Mouse (Mus musculus) forebrain, embryonic 14.5 days (tissue): ENCODE results near the gene Slc19a2. TPM values are rescaled to one million over a fixed set of nuclear protein-coding genes. Genes with fewer than 3 reads are reported as not detected.

Experiments used
- ATAC-seq: fragments of 200-750 bp; cut with Nextera tagmentation; 2 replicates; pipeline ENCODE4 v1.8.0; 2017; ENCODE audit warnings: mild to moderate bottlenecking, moderate library complexity
- DNase-seq: peaks from one replicate; pipeline ENCODE4 v3.0.0-alpha.2; 2015; ENCODE audit warnings: low spot score
- H3K27ac ChIP-seq: fragments of 300-500 bp; sonication (generic); 2 replicates; pipeline ENCODE4 v1.5.1; 2014; ENCODE audit warnings: low read depth, mild to moderate bottlenecking, control low read depth, low read length, moderate library complexity
- H3K27me3 ChIP-seq: fragments of 300-500 bp; sonication (generic); replicated peaks from 2 replicates; pipeline ENCODE4 v1.6.1; 2014; ENCODE audit warnings: low read length, control low read depth, mixed read lengths; ENCODE audit not compliant: control insufficient read depth, insufficient read depth
- H3K36me3 ChIP-seq: fragments of 300-500 bp; sonication (generic); 2 replicates; pipeline ENCODE4 v1.6.1; 2014; ENCODE audit warnings: low read length, control low read depth; ENCODE audit not compliant: control insufficient read depth, insufficient read depth
- H3K4me1 ChIP-seq: fragments of 300-500 bp; sonication (generic); 2 replicates; pipeline ENCODE4 v1.6.1; 2014; ENCODE audit warnings: antibody characterized with exemption, low read length, control low read depth; ENCODE audit not compliant: control insufficient read depth, insufficient read depth
- H3K4me2 ChIP-seq: fragments of 300-500 bp; sonication (generic); 2 replicates; pipeline ENCODE4 v1.6.1; 2014; ENCODE audit warnings: mild to moderate bottlenecking, control low read depth, low read length
- H3K4me3 ChIP-seq: fragments of 300-500 bp; sonication (generic); 2 replicates; pipeline ENCODE4 v1.5.1; 2014; ENCODE audit warnings: low read depth, low read length, control low read depth
- H3K9ac ChIP-seq: fragments of 300-500 bp; sonication (generic); 2 replicates; pipeline ENCODE4 v1.6.1; 2014; ENCODE audit warnings: mild to moderate bottlenecking, low read length, control low read depth, moderate library complexity
- H3K9me3 ChIP-seq: fragments of 300-500 bp; sonication (generic); replicated peaks from 2 replicates; pipeline ENCODE4 v1.6.1; 2016; ENCODE audit warnings: low read length, control low read depth, mixed read lengths; ENCODE audit not compliant: control insufficient read depth
- WGBS: fragments of 180-500 bp; shearing (Covaris S2); extraction: QIAGEN DNeasy Blood & Tissue Kit; methylation state at CpG from one replicate; pipeline ENCODE4 v1.1.7; 2014; 5-methylcytosine and 5-hydroxymethylcytosine counted together
- polyA plus RNA-seq: library from polyadenylated mRNA; unstranded; fragments of >200 nt; fragmentation: Nextera tagmentation; extraction: Ambion mirVana; gene quantifications from 2 replicates; pipeline ENCODE4 v1.2.1, GENCODE M21; 2014

Gene Slc19a2
- polyA plus RNA-seq, 1 experiment from 2014 or later, result 6.7 TPM

DNA sequence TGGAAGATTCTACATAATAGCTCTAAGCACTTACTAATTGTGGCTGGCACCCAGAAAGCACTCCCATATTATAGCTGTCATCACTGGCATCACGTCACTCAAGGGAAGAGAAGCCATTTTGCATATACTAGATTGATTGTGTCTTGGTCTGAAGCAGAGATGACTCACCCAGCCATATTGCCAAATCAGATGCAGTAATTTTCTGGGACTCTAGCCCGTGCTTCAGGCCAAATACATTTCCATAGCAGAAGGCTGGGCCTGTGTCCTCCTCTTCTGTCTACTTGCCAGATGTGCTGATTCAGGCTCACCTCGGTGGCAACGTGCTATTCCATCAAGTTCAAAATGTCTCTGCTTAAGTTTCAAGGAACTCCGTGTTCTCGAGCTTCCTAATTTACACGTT, 12.7 kb downstream of the Slc19a2 start:
- H3K9ac ChIP-seq, result no peak overlapping the region
- ATAC-seq, result no peak
- no peak overlapping the region for H3K27ac ChIP-seq
- no peaks in the 10 kb centered on the region for H3K4me1 ChIP-seq
- H3K36me3 ChIP-seq, result peaks cover 16% of the 10 kb centered on the region; the same call in 1 of the 2 replicates
- no peak overlapping the region for H3K4me3 ChIP-seq
- DNase-seq, result peak; percentile 4
- WGBS, result 88% methylated on average over 7 of the region's 7 CpGs
- H3K27me3 ChIP-seq, result no peaks in the 10 kb centered on the region
- H3K4me2 ChIP-seq, result no peak overlapping the region
- no peaks in the 10 kb centered on the region for H3K9me3 ChIP-seq

- ATAC-seq (no peak), DNase-seq (no peak)
- Histone ChIP-seq H3K4me1 (no peaks in the 10 kb centered on the region), H3K9ac (no peak overlapping the region), H3K9me3 (no peaks in the 10 kb centered on the region), H3K4me3 (no peak overlapping the region), H3K27me3 (no peaks in the 10 kb centered on the region), H3K27ac (no peak overlapping the region), H3K4me2 (no peak overlapping the region), H3K36me3 (no peaks in the 10 kb centered on the region)
- WGBS, result 88% methylated on average over 7 of the region's 7 CpGs
Observed at GRCm38 (mm10) chr1:164270941-164271340, 22.1 kb downstream of the Slc19a2 start.

DNA sequence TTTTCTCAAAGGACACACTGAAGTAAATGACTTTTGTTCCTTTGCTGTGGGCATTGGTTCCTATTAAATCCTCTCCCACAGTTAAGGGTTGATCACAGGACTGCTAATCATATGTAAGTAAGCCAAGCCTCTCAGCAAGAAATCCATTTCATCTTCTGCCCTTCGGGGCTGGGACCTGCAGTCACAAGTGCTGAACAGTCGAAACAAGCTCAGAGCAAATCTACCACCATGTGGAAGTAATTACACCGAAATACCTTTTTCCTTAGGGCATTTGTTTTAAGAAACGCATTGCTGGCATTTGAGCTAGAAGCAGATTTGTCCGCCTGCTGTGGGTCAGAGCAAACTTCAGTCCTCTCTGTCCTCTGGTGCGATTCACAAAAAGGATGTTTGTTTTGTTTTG, 24.8 kb downstream of the Slc19a2 start:
- WGBS, result 89% methylated on average over 6 of the region's 6 CpGs

GRCm38 (mm10) chr1:164275455-164275954, 26.7 kb downstream of the Slc19a2 start, which contains the start of gene Ccdc181:
TSS of gene Ccdc181 (plus strand) at chr1:164275585.
- Histone ChIP-seq H3K4me2 (peak within 1 kb of the TSS; percentile 74), H3K9ac (peak within 1 kb of the TSS; percentile 77), H3K4me3 (peak within 1 kb of the TSS; percentile 65), H3K4me1 (no peaks in the 10 kb centered on the region), H3K27me3 (no peaks in the 10 kb centered on the region), H3K27ac (peak within 1 kb of the TSS; percentile 78), H3K9me3 (no peaks in the 10 kb centered on the region), H3K36me3 (0 out of 2 replicates have a peak, but pooled peaks cover 3% of the 10 kb centered on the region)
- WGBS, result under 1% methylated on average over 31 of the region's 31 CpGs
- ATAC-seq (peak; percentile 100), DNase-seq (peak; percentile 97)

More for the DNA sequence above, 24.8 kb downstream of the Slc19a2 start:
- no peaks in the 10 kb centered on the region for H3K27me3 ChIP-seq
- ATAC-seq, result no peak
- no peak overlapping the region for H3K4me3 ChIP-seq
- no peaks in the 10 kb centered on the region for H3K9me3 ChIP-seq
- no peak overlapping the region for H3K27ac ChIP-seq
- H3K36me3 ChIP-seq, result no peaks in the 10 kb centered on the region
- no peak overlapping the region for H3K9ac ChIP-seq
- H3K4me2 ChIP-seq, result no peak overlapping the region
- no peaks in the 10 kb centered on the region for H3K4me1 ChIP-seq
- no peak for DNase-seq

GRCm38 (mm10) chr1:164276552-164276951, 27.7 kb downstream of the Slc19a2 start:
- Histone ChIP-seq H3K9me3 (no peaks in the 10 kb centered on the region), H3K4me2 (no peak overlapping the region), H3K4me3 (no peak overlapping the region), H3K4me1 (no peaks in the 10 kb centered on the region), H3K9ac (no peak overlapping the region), H3K36me3 (0 out of 2 replicates have a peak, but pooled peaks cover 6% of the 10 kb centered on the region), H3K27ac (no peak overlapping the region), H3K27me3 (no peaks in the 10 kb centered on the region)
- ATAC-seq (no peak), DNase-seq (no peak)
- WGBS, result 89% methylated on average over 3 of the region's 3 CpGs

DNA sequence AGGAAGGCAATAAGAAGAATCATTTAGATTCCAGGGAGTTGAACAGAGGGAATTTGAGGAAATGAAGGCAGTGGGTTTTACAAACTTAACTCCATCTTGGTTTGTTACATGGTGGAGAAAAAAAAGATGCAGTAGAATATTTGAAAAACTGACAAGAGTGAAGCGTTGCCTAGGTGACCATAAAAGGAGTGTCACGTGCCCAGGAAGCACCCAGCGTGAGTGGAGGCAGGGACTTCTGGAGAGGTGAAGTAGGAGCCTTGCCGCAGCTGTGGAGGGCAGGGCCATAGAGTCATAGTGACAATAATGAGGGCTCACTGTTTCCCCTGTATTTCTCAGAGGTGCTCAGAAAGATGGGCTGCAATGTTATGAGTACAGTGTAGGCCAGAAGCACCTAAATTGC, 30.5 kb downstream of the Slc19a2 start:
- Histone ChIP-seq H3K27ac (no peak overlapping the region), H3K4me2 (no peak overlapping the region), H3K4me1 (no peaks in the 10 kb centered on the region), H3K27me3 (no peaks in the 10 kb centered on the region), H3K4me3 (no peak overlapping the region), H3K9me3 (no peaks in the 10 kb centered on the region), H3K9ac (no peak overlapping the region), H3K36me3 (peaks cover 13% of the 10 kb centered on the region; the same call in 1 of the 2 replicates)
- no peak for DNase-seq
- WGBS, result 77% methylated on average over 4 of the region's 4 CpGs
- no peak for ATAC-seq

DNA sequence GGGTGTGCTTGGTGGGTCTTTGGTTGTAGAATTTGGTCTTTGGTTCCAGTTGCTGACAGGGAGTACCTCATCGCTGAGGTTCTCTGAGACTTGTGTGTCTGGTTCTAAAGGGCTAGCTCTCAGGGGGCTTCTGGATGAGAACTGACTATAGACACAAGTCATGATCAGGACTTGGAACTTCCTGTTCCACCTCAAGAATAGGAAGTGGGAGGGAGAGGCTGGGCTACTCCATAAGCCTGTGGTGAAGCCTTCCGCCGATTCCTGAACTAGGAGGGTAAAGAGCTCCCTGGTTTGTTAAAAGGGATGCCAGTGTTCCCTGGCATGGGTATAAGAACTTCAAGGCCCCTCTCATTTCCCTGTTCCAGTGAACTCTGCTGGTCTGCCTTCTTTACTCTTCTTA, 35.2 kb downstream of the Slc19a2 start:
- 88% methylated on average over 3 of the region's 3 CpGs for WGBS
- no peak overlapping the region for H3K27ac ChIP-seq
- H3K4me1 ChIP-seq, result no peaks in the 10 kb centered on the region
- no peak overlapping the region for H3K4me3 ChIP-seq
- DNase-seq (no peak), ATAC-seq (no peak)
- no peak overlapping the region for H3K9ac ChIP-seq
- H3K36me3 ChIP-seq, result peaks cover 13% of the 10 kb centered on the region; the same call in 1 of the 2 replicates
- H3K4me2 ChIP-seq, result no peak overlapping the region
- H3K27me3 ChIP-seq, result no peaks in the 10 kb centered on the region
- H3K9me3 ChIP-seq, result no peaks in the 10 kb centered on the region

DNA sequence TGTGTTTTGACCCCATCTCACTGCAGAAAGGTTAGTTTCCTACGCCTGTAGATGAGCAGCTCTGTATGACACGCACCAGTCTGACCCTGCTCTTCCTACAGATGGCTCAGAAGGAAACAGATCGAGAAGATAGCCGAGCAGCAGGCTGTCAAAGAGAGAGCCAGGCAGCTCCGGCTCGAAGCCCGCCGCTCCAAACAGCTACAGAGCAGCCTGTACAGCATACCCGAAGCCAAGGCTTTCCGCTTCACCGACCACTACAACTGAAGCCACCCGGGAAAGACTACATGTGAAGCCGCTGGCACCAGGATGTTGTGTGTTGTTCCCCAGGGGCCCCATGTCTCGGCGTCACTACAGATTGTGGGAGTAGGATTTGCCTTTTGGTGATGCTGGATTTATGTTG, 38.6 kb downstream of the Slc19a2 start:
- Histone ChIP-seq H3K9me3 (no peaks in the 10 kb centered on the region), H3K36me3 (peaks cover 28% of the 10 kb centered on the region), H3K27ac (no peak overlapping the region), H3K9ac (no peak overlapping the region), H3K4me1 (no peaks in the 10 kb centered on the region), H3K27me3 (no peaks in the 10 kb centered on the region), H3K4me3 (no peak overlapping the region), H3K4me2 (no peak overlapping the region)
- ATAC-seq (no peak; the same call in 1 of the 2 replicates), DNase-seq (peak; percentile 17)
- 60% methylated on average over 15 of the region's 15 CpGs for WGBS

- H3K36me3 ChIP-seq, result peaks cover 46% of the 10 kb centered on the region
- DNase-seq, result no peak
Observed at GRCm38 (mm10) chr1:164292040-164292439, 43.2 kb downstream of the Slc19a2 start.

More at GRCm38 (mm10) chr1:164292040-164292439, 43.2 kb downstream of the Slc19a2 start:
- Histone ChIP-seq H3K4me2 (no peak overlapping the region), H3K4me1 (no peaks in the 10 kb centered on the region), H3K9ac (no peak overlapping the region), H3K4me3 (no peak overlapping the region), H3K9me3 (no peaks in the 10 kb centered on the region), H3K27me3 (no peaks in the 10 kb centered on the region), H3K27ac (no peak overlapping the region)
- WGBS, result 91% methylated on average over 5 of the region's 5 CpGs
- no peak for ATAC-seq
